Mouse (Mus musculus) gastrocnemius, adult 2 months (tissue): ENCODE measurements at regions not wholly inside any gene's neighbourhood (a gene's known extent, or its start where the extent isn't known, plus 50 kb on each side); places are given as distances from the start of the nearest gene placed in this dataset.

Experiments
- DNase-seq: peaks from one replicate; pipeline ENCODE4 v3.0.0; 2022
- H3K27ac ChIP-seq: fragments of 200-600 bp; 2 replicates; pipeline ENCODE4 v1.8.1; 2022; ENCODE audit warnings: mild to moderate bottlenecking
- H3K4me3 ChIP-seq: fragments of 200-600 bp; 2 replicates; pipeline ENCODE4 v1.8.1; 2022; ENCODE audit warnings: mild to moderate bottlenecking, moderate library complexity
- CTCF ChIP-seq: fragments of 200-600 bp; IDR thresholded peaks from 2 replicates; pipeline ENCODE4 v1.8.1; 2022; ENCODE audit warnings: antibody characterized with exemption, mild to moderate bottlenecking, moderate library complexity
- intact Hi-C: fragments of 180-260 bp; cut with DNase I; formaldehyde crosslinking; loops from one replicate; pipeline ENCODE4 v1.15.1; 2025

DNA sequence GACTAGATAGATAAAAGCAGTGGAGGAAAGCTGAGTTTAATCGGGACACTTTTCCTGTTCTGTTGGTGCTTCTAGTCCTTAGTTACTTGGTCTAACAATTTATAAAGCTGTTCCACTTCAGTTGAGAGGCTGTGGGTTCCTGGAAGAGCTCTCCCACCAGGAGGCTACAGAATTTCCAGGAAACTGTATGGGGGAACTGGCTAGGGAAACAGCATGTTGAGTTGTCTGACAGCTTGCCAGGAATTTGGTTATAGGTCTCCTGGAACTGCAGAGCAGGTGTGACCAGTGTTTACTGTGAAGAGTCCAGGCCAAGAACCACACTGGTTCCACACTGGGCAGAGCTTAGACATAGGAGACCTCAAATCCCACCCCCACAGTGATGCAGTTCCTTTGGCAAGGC is 65.0 kb upstream of the Pik3cg start:
- Histone ChIP-seq H3K4me3 (no peak overlapping the region), H3K27ac (no peak overlapping the region)
- intact Hi-C loops: no loop called here
- no peak for DNase-seq
- TF ChIP-seq CTCF: no peak

DNA sequence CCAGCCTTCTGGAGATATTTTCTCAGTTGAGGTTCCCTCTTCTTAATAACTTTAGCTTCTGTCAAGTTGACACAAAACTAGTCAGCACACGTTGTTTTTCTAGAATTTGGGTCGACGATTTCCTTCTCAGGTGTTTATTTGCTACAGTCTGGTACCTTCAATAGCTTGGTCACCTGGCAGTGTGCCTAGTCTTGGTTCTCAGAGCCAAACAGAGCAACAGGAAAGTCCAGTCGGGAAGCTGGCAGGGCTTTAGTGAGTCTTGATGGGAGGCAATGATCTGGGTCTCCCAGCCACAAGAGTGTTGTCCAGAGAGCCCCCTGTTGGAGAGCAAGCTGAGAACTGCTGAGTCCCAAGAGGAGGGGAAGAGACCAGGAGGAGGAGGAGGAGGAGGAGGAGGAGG is 71.4 kb upstream of the Pik3cg start:
- Histone ChIP-seq H3K4me3 (no peak overlapping the region), H3K27ac (no peak overlapping the region)
- no peak for DNase-seq
- no peak for TF ChIP-seq CTCF
- intact Hi-C loops: no loop called here

GRCm38 (mm10) chr12:32280309-32280708 is 71.8 kb upstream of the Pik3cg start:
- intact Hi-C loops: no loop called here
- DNase-seq: no peak
- Histone ChIP-seq H3K4me3 (no peak overlapping the region), H3K27ac (no peak overlapping the region)
- no peak for TF ChIP-seq CTCF

- TF ChIP-seq CTCF: no peak
- intact Hi-C loops: no loop called here
- H3K27ac ChIP-seq: no peak overlapping the region
- H3K4me3 ChIP-seq: no peak overlapping the region
- DNase-seq: no peak
Observed at GRCm38 (mm10) chr12:32282371-32283163, 74.1 kb upstream of the Pik3cg start.

DNA sequence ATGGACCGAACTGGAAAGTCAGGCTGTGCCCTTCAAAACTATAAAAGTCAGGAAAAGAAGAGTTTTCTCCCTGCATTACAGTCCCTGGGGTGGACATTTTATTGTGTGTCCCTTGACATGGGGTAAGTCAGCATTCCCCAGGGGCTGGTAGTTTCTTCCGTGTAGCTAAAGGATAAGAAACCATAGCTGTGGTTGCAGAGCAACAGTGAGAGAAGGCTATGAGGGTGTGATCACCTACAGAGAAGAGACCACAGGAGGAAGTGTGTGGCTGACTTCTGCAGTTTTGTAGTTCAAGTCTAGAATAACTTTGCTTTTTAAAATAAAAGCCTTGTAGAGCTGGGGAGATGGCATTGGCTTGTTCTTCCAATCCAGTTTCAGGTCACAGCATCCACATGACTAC is 76.6 kb upstream of the Pik3cg start:
- no peak for DNase-seq
- H3K4me3 ChIP-seq: no peak overlapping the region
- H3K27ac ChIP-seq: no peak overlapping the region
- intact Hi-C loops: no loop called here
- no peak for TF ChIP-seq CTCF

- no peak for DNase-seq
- intact Hi-C loops: no loop called here
Observed at GRCm38 (mm10) chr12:32286652-32287051, 78.2 kb upstream of the Pik3cg start.

DNA sequence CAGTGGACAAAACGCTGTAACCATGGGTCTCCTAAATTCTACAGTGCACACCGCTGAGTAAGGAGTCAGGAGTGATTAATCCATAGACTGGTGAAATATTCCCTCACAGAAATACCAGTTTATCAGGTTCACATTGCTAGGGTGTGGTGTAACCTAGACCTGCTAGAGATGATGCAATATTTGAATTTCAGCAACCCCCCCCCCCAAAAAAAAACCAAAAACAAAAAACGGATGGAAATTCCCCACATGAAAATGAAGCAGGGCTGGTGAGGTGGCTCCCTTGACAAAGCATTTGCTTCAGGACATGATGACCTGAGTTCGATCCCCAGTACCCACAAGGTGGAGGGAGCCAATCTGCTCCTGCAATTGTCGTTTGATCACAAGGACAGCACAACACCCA is 82.7 kb upstream of the Pik3cg start:
- intact Hi-C loops: loop anchor here (5.0 kb wide), 2 partner anchors 86 to 606 kb away; partner anchors contain the start of gene Ccdc71l
- TF ChIP-seq CTCF: no peak
- DNase-seq: no peak

More at GRCm38 (mm10) chr12:32286652-32287051, 78.2 kb upstream of the Pik3cg start:
- Histone ChIP-seq H3K27ac (no peak overlapping the region), H3K4me3 (no peak overlapping the region)
- TF ChIP-seq CTCF: no peak

GRCm38 (mm10) chr12:32291962-32292748 is 83.7 kb upstream of the Pik3cg start:
- H3K4me3 ChIP-seq: peak overlapping the region; percentile 68
- intact Hi-C loops: loop anchor here (5.0 kb wide), 2 partner anchors 85 to 605 kb away; partner anchors contain the start of gene Ccdc71l
- peak; percentile 78 for TF ChIP-seq CTCF
- H3K27ac ChIP-seq: peak overlapping the region; percentile 72; the same call in 1 of the 2 replicates
- peak; percentile 39 for DNase-seq

More for the DNA sequence above, 82.7 kb upstream of the Pik3cg start:
- Histone ChIP-seq H3K27ac (no peak overlapping the region), H3K4me3 (no peak overlapping the region)

- DNase-seq: peak; percentile 23
- no peak overlapping the region; the same call in 1 of the 2 replicates for H3K27ac ChIP-seq
- no peak for TF ChIP-seq CTCF
- no peak overlapping the region for H3K4me3 ChIP-seq
- intact Hi-C loops: loop anchor here (5.0 kb wide), 2 partner anchors 85 to 605 kb away; partner anchors contain the start of gene Ccdc71l
Observed at GRCm38 (mm10) chr12:32292749-32293128, 84.3 kb upstream of the Pik3cg start.

DNA sequence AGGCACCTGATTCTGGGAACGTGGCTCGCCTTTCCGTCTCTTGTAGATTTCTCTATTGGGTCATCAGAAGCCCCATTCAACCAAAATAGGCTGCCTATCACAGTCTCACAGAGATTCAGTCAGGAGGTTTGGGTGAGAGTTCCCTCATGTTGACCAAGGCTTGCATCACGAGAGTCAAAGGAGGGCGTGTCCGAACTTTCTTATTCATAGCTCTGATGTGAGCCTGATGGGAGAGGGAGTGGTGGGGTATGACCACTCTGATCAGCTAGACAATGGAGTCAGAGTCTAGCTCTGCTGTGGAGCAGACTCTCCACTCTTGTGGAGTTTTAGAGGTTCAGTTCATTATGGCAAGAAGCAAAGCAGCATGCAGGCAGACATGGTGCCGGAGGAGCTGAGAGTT is 81.1 kb upstream of the Ccdc71l start:
- intact Hi-C loops: no loop called here
- no peak overlapping the region for H3K4me3 ChIP-seq

GRCm38 (mm10) chr12:32299714-32300113 is 78.8 kb upstream of the Ccdc71l start:
- Histone ChIP-seq H3K27ac (no peak overlapping the region), H3K4me3 (no peak overlapping the region)
- no peak for DNase-seq
- intact Hi-C loops: no loop called here
- TF ChIP-seq CTCF: no peak

More for the DNA sequence above, 81.1 kb upstream of the Ccdc71l start:
- no peak for DNase-seq
- no peak for TF ChIP-seq CTCF
- no peak overlapping the region for H3K27ac ChIP-seq

DNA sequence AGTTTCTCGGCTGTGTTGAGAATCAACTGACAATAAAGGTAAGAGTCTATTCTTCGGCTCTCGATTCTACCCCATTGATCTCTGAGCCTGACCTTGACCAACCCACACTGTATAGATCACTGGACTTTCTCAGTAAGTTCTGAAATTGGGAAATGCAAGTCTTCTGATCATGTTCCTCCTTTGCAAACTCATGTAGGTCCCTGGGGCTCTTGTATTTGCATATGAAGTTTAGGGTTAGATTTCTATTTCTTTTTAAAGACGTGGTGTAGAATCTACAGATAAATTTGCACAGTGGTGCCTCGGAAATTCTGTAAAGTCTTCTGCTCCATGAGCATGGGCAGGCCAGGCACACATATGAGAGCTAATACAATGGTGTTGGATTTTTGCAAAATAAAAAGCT is 72.8 kb upstream of the Ccdc71l start:
- no peak overlapping the region for H3K4me3 ChIP-seq
- TF ChIP-seq CTCF: no peak
- no peak for DNase-seq
- no peak overlapping the region for H3K27ac ChIP-seq
- intact Hi-C loops: no loop called here

- TF ChIP-seq CTCF: no peak
- intact Hi-C loops: no loop called here
- no peak for DNase-seq
- H3K27ac ChIP-seq: no peak overlapping the region
- no peak overlapping the region for H3K4me3 ChIP-seq
Observed at GRCm38 (mm10) chr12:32306326-32306725, 72.2 kb upstream of the Ccdc71l start.
